Mouse (Mus musculus): ENCODE measurements at regions not wholly inside any gene's neighbourhood (a gene's known extent, or its start where the extent isn't known, plus 50 kb on each side); places are given as distances from the start of the nearest gene placed in this dataset.

DNA sequence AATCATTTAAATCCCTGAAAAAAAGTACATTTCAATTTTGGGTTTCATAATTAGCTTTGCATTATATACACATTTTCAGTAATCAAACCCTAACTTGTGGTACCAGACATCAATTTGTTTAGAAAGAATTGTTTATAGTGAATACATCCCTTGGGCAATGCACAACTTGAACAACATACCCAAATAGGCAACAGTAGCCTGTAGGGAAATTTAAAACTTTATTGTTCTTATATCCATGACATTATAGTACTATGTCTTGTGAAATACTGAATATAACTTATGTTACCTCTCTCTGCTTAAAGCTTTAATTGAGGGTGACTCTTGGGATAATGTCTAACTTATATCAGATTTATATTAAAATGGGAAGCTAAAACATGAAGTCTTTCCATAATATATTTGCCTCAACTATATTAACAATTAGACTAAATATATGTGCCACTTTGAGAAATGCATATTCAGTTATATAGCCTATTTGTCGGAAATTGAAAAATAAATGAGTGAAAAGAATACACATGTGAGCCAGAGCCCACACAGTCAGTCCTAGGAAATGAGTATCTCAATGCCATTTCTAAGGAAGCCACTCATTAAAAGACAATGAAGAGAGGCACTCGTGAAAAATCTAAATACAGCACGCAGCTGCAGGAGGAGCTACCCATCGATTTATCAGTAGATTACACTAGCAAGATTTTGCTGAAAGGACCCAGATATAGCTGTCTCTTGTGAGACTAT is 458.1 kb upstream of the Slitrk6 start:
- H3K4me1 ChIP-seq (ENCODE audit: control insufficient read depth, insufficient read depth, low read length), result no peaks in the 10 kb centered on the region
- TF ChIP-seq POLR2A (IDR thresholded peaks at IDR 0.05; ENCODE audit: low read depth, low read length), result no peak
- TF ChIP-seq CTCF (IDR thresholded peaks at IDR 0.05; ENCODE audit: borderline replicate concordance, insufficient read depth, low read length), result no peak
- no peak overlapping the region for H3K27ac ChIP-seq (ENCODE audit: insufficient read depth, low read length)
- no peak overlapping the region for H3K4me3 ChIP-seq (ENCODE audit: insufficient read depth, low read length)

GRCm38 (mm10) chr14:111226926-111227325 is 448.0 kb upstream of the Slitrk5 start:
- no peak overlapping the region for H3K4me3 ChIP-seq (ENCODE audit: insufficient read depth, low read length)
- H3K4me1 ChIP-seq (ENCODE audit: control insufficient read depth, insufficient read depth, low read length), result no peaks in the 10 kb centered on the region
- no peak for TF ChIP-seq CTCF (IDR thresholded peaks at IDR 0.05; ENCODE audit: borderline replicate concordance, insufficient read depth, low read length)
- no peak overlapping the region for H3K27ac ChIP-seq (ENCODE audit: insufficient read depth, low read length)

- no peak overlapping the region for H3K4me3 ChIP-seq (ENCODE audit: insufficient read depth, low read length)
- TF ChIP-seq CTCF (IDR thresholded peaks at IDR 0.05; ENCODE audit: borderline replicate concordance, insufficient read depth, low read length), result no peak
- no peak for TF ChIP-seq POLR2A (IDR thresholded peaks at IDR 0.05; ENCODE audit: low read depth, low read length)
- H3K4me1 ChIP-seq (ENCODE audit: control insufficient read depth, insufficient read depth, low read length), result no peaks in the 10 kb centered on the region
- no peak overlapping the region for H3K27ac ChIP-seq (ENCODE audit: insufficient read depth, low read length)
Measured at GRCm38 (mm10) chr14:111239121-111239520, 435.8 kb upstream of the Slitrk5 start.

- no peak for TF ChIP-seq POLR2A (IDR thresholded peaks at IDR 0.05; ENCODE audit: low read depth, low read length)
- TF ChIP-seq CTCF (IDR thresholded peaks at IDR 0.05; ENCODE audit: borderline replicate concordance, insufficient read depth, low read length), result no peak
- no peak overlapping the region for H3K27ac ChIP-seq (ENCODE audit: insufficient read depth, low read length)
- H3K4me3 ChIP-seq (ENCODE audit: insufficient read depth, low read length), result no peak overlapping the region
- H3K4me1 ChIP-seq (ENCODE audit: control insufficient read depth, insufficient read depth, low read length), result peaks cover 2% of the 10 kb centered on the region
Measured at GRCm38 (mm10) chr14:111249347-111249946, 425.4 kb upstream of the Slitrk5 start.

DNA sequence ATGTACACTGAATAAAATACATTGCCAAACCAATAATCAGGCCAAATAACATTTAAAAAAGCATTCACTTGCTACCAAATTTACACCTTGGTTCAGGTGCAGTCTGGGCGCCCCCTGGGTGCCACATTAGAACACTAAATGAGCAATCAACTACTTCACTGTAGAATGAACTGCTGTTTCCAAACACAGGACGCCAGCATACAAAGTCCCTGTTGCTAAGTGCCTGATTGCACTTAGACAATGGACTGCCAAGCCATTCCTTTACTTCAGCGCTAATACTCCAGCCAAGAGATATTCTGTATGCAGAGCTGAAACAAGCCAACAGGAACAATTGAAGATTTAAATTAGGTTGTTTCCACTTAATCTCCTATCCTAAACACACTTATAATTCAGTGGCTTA is 421.7 kb upstream of the Slitrk5 start:
- TF ChIP-seq CTCF (IDR thresholded peaks at IDR 0.05; ENCODE audit: borderline replicate concordance, insufficient read depth, low read length), result no peak
- no peak for TF ChIP-seq POLR2A (IDR thresholded peaks at IDR 0.05; ENCODE audit: low read depth, low read length)
- Histone ChIP-seq H3K27ac (ENCODE audit: insufficient read depth, low read length) (no peak overlapping the region), H3K4me1 (ENCODE audit: control insufficient read depth, insufficient read depth, low read length) (peaks cover 2% of the 10 kb centered on the region), H3K4me3 (ENCODE audit: insufficient read depth, low read length) (no peak overlapping the region)

- H3K27ac ChIP-seq (ENCODE audit: insufficient read depth, low read length), result no peak overlapping the region
- no peaks in the 10 kb centered on the region for H3K4me1 ChIP-seq (ENCODE audit: control insufficient read depth, insufficient read depth, low read length)
- TF ChIP-seq CTCF (IDR thresholded peaks at IDR 0.05; ENCODE audit: borderline replicate concordance, insufficient read depth, low read length) (no peak), POLR2A (IDR thresholded peaks at IDR 0.05; ENCODE audit: low read depth, low read length) (no peak)
- no peak overlapping the region for H3K4me3 ChIP-seq (ENCODE audit: insufficient read depth, low read length)
Measured at GRCm38 (mm10) chr14:111261696-111262095, 413.2 kb upstream of the Slitrk5 start.

- Histone ChIP-seq H3K27ac (ENCODE audit: insufficient read depth, low read length) (no peak overlapping the region), H3K4me1 (ENCODE audit: control insufficient read depth, insufficient read depth, low read length) (no peaks in the 10 kb centered on the region), H3K4me3 (ENCODE audit: insufficient read depth, low read length) (no peak overlapping the region)
- TF ChIP-seq CTCF (IDR thresholded peaks at IDR 0.05; ENCODE audit: borderline replicate concordance, insufficient read depth, low read length) (no peak), POLR2A (IDR thresholded peaks at IDR 0.05; ENCODE audit: low read depth, low read length) (no peak)
Measured at GRCm38 (mm10) chr14:111270239-111270638, 404.7 kb upstream of the Slitrk5 start.

GRCm38 (mm10) chr14:111281354-111281753 is 393.5 kb upstream of the Slitrk5 start:
- no peak overlapping the region for H3K27ac ChIP-seq (ENCODE audit: insufficient read depth, low read length)
- H3K4me1 ChIP-seq (ENCODE audit: control insufficient read depth, insufficient read depth, low read length), result no peaks in the 10 kb centered on the region
- H3K4me3 ChIP-seq (ENCODE audit: insufficient read depth, low read length), result no peak overlapping the region
- TF ChIP-seq CTCF (IDR thresholded peaks at IDR 0.05; ENCODE audit: borderline replicate concordance, insufficient read depth, low read length), result no peak
- no peak for TF ChIP-seq POLR2A (IDR thresholded peaks at IDR 0.05; ENCODE audit: low read depth, low read length)

DNA sequence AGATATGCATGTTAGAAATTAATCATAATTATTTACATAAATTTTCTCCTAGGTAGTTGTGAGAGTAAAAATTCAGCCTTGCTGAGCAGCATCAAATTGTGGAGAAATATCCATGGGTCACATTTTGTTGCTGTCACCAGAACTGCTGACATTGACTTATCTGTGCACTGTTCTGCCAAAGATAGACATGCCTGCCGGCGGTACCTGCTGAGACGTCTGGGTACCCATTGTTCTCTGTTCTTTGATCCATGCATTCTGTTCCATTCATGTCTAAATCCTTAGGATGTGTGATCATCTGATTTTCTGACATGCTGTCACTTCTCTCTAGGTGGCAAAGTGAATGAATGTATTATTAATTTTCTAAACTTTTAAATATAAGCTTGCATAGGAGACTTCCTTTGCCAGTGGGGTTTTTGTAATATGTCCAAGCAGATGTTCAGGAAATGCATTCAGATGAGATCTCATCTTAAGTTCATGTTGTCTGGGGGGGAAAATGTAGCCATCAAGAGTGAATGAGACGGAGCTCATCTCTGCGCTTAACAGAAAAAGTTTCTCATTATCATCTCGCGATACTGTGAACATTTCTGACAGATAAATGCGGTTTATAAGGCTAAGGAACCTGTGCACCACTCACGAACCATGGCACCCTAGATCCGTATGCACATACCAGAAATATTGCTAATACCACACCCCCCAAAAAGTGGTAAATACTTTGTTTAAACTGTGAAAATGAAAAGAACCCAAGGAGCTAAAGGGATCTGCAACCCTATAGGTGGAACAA is 391.0 kb upstream of the Slitrk5 start:
- H3K4me1 ChIP-seq (ENCODE audit: control insufficient read depth, insufficient read depth, low read length), result no peaks in the 10 kb centered on the region
- H3K4me3 ChIP-seq (ENCODE audit: insufficient read depth, low read length), result no peak overlapping the region
- TF ChIP-seq CTCF (IDR thresholded peaks at IDR 0.05; ENCODE audit: borderline replicate concordance, insufficient read depth, low read length) (no peak), POLR2A (IDR thresholded peaks at IDR 0.05; ENCODE audit: low read depth, low read length) (no peak)
- H3K27ac ChIP-seq (ENCODE audit: insufficient read depth, low read length), result no peak overlapping the region

DNA sequence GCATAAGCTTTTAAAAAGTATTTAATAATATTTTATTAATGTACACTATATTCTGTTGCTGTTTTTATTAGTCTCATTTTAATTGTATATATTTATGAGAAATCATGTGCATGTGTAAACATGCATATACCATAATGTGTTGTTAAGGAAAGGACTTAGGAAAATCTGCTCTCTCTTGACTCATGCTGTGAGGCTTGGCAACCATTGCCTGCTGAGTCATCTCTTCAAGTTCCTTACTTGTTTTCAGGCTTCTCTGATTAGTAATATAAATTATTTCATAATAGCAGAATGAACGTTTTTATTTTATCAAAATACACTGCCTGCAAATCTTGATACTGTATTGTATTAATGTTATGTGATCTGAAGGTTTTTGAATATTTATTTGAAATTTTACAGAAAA is 388.9 kb upstream of the Slitrk5 start:
- no peak overlapping the region for H3K4me3 ChIP-seq (ENCODE audit: insufficient read depth, low read length)
- TF ChIP-seq POLR2A (IDR thresholded peaks at IDR 0.05; ENCODE audit: low read depth, low read length) (no peak), CTCF (IDR thresholded peaks at IDR 0.05; ENCODE audit: borderline replicate concordance, insufficient read depth, low read length) (no peak)
- no peak overlapping the region for H3K27ac ChIP-seq (ENCODE audit: insufficient read depth, low read length)
- no peaks in the 10 kb centered on the region for H3K4me1 ChIP-seq (ENCODE audit: control insufficient read depth, insufficient read depth, low read length)

Data from embryonic fibroblast, embryonic 13.5 days (primary cell).